In the genomic region with DNA sequence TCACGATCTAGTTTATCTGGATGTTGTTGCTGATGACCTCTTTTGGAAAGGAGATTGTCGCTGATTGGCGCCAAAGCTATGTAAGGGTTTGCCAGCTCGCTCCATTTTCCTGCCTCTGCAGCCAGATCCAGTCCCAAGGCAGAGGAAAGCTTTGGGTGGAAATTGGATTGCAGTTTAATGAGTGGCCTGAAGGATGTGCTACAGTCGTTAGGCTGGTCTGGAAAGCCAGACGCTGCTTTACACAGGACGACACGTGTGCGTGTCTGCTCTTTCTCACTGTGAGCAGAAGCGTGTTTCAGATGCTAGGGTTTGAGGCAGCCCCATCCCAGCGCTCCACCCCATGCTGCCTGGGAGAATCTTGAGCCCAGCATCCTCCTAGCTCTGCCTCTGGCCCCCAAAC, we compare ENCODE assay signal across 16 mouse cellular contexts. TPM values are rescaled to one million over a fixed set of nuclear protein-coding genes. Genes with fewer than 3 reads are reported as not detected.
DNase-seq lines count a peak whose midpoint lies in the region; ATAC-seq and TF ChIP-seq lines count a peak whose summit lies in the region.
"Had no signal": no experiment of that assay in that cellular context is flagged by ENCODE, and none has a peak within 500 bp of the region (broad histone marks: within the 10 kb centered on the region; RNA-seq: fewer than 3 reads in every experiment).

No protein-coding gene starts in this region.

- 41% methylated on average over 11 of the region's 11 CpGs for WGBS in hindbrain, postnatal 0 days
- WGBS in hindbrain, embryonic 12.5 days: 58% methylated on average over 11 of the region's 11 CpGs
- 65% methylated on average over 11 of the region's 11 CpGs for WGBS in midbrain, embryonic 13.5 days
- 56% methylated on average over 11 of the region's 11 CpGs for WGBS in midbrain, embryonic 15.5 days
- WGBS in neural tube, embryonic 15.5 days: 47% methylated on average over 11 of the region's 11 CpGs

- peak; percentile 54 for DNase-seq in embryo, embryonic 10 days (ENCODE audit: low spot score)
- DNase-seq in embryo, embryonic 9.5 days (ENCODE audit: extremely low spot score): no peak
- peak; percentile 71 for DNase-seq in hindbrain, postnatal 0 days (ENCODE audit: low spot score)
- no peak for DNase-seq in urinary bladder, postnatal 4 days (ENCODE audit: low spot score in 2 of 2)
- DNase-seq: adrenal gland, postnatal 25 days; cerebellum, adult 9-10 months; heart, adult 18-20 months had no signal

- H3K36me3 ChIP-seq in hindbrain, postnatal 0 days (ENCODE audit: insufficient read depth, low read length): no peaks in the 10 kb centered on the region
- no peaks in the 10 kb centered on the region for H3K36me3 ChIP-seq in hindbrain, embryonic 12.5 days
- H3K36me3 ChIP-seq in midbrain, embryonic 13.5 days: no peaks in the 10 kb centered on the region
- H3K36me3 ChIP-seq in midbrain, embryonic 15.5 days (replicated peaks): no peaks in the 10 kb centered on the region
- H3K36me3 ChIP-seq in neural tube, embryonic 15.5 days: no peaks in the 10 kb centered on the region
- H3K36me3 ChIP-seq: lung, embryonic 15.5 days had no signal

- no peak for ATAC-seq in hindbrain, postnatal 0 days
- ATAC-seq in hindbrain, embryonic 12.5 days (ENCODE audit: low FRiP score): no peak
- 0 out of 2 replicates have a peak, but pooled peaks have one; percentile 8 for ATAC-seq in midbrain, embryonic 13.5 days
- no peak for ATAC-seq in midbrain, embryonic 15.5 days (replicated peaks)
- ATAC-seq in neural tube, embryonic 15.5 days (ENCODE audit: low FRiP score): no peak
- ATAC-seq: hindbrain, embryonic 16.5 days had no signal

- H3K4me3 ChIP-seq in hindbrain, postnatal 0 days (ENCODE audit: low read length): no peak overlapping the region
- no peak overlapping the region for H3K4me3 ChIP-seq in hindbrain, embryonic 12.5 days
- no peak overlapping the region for H3K4me3 ChIP-seq in midbrain, embryonic 13.5 days (replicated peaks)
- H3K4me3 ChIP-seq in midbrain, embryonic 15.5 days: no peak overlapping the region
- no peak overlapping the region for H3K4me3 ChIP-seq in neural tube, embryonic 15.5 days (replicated peaks)
- H3K4me3 ChIP-seq: lung, embryonic 15.5 days had no signal

- no peak overlapping the region for H3K4me2 ChIP-seq in hindbrain, postnatal 0 days (ENCODE audit: low read depth, low read length)
- no peak overlapping the region for H3K4me2 ChIP-seq in hindbrain, embryonic 12.5 days (replicated peaks)
- no peak overlapping the region for H3K4me2 ChIP-seq in midbrain, embryonic 13.5 days (replicated peaks)
- no peak overlapping the region for H3K4me2 ChIP-seq in midbrain, embryonic 15.5 days
- H3K4me2 ChIP-seq in neural tube, embryonic 15.5 days: no peak overlapping the region
- H3K4me2 ChIP-seq: lung, embryonic 15.5 days had no signal

- peaks cover 4% of the 10 kb centered on the region; the same call in 1 of the 2 replicates for H3K4me1 ChIP-seq in hindbrain, postnatal 0 days (ENCODE audit: insufficient read depth, low read length)
- H3K4me1 ChIP-seq in hindbrain, embryonic 12.5 days: peaks cover 7% of the 10 kb centered on the region
- H3K4me1 ChIP-seq in midbrain, embryonic 13.5 days (replicated peaks): peaks cover 26% of the 10 kb centered on the region
- peaks cover 22% of the 10 kb centered on the region for H3K4me1 ChIP-seq in midbrain, embryonic 15.5 days
- H3K4me1 ChIP-seq in neural tube, embryonic 15.5 days: peaks cover 18% of the 10 kb centered on the region

- no peak overlapping the region for H3K27ac ChIP-seq in hindbrain, postnatal 0 days
- no peak overlapping the region for H3K27ac ChIP-seq in hindbrain, embryonic 12.5 days
- H3K27ac ChIP-seq in midbrain, embryonic 13.5 days: peak overlapping the region; percentile 20; the same call in 1 of the 2 replicates
- H3K27ac ChIP-seq in midbrain, embryonic 15.5 days: no peak overlapping the region
- 0 out of 2 replicates have a peak overlapping the region, but pooled peaks have one; percentile 6 for H3K27ac ChIP-seq in neural tube, embryonic 15.5 days (replicated peaks)
- H3K27ac ChIP-seq: lung, embryonic 15.5 days had no signal

- H3K9me3 ChIP-seq in hindbrain, postnatal 0 days (ENCODE audit: low read length): no peaks in the 10 kb centered on the region
- no peaks in the 10 kb centered on the region for H3K9me3 ChIP-seq in hindbrain, embryonic 12.5 days (replicated peaks)
- H3K9me3 ChIP-seq in midbrain, embryonic 13.5 days: no peaks in the 10 kb centered on the region
- H3K9me3 ChIP-seq in midbrain, embryonic 15.5 days: no peaks in the 10 kb centered on the region
- no peaks in the 10 kb centered on the region for H3K9me3 ChIP-seq in neural tube, embryonic 15.5 days (replicated peaks)
- H3K9me3 ChIP-seq: lung, embryonic 15.5 days had no signal

- no peaks in the 10 kb centered on the region for H3K27me3 ChIP-seq in hindbrain, postnatal 0 days (ENCODE audit: insufficient read depth, low read length)
- H3K27me3 ChIP-seq in hindbrain, embryonic 12.5 days: no peaks in the 10 kb centered on the region
- H3K27me3 ChIP-seq in midbrain, embryonic 13.5 days: 0 out of 2 replicates have a peak, but pooled peaks cover 4% of the 10 kb centered on the region
- H3K27me3 ChIP-seq in midbrain, embryonic 15.5 days (replicated peaks): no peaks in the 10 kb centered on the region
- H3K27me3 ChIP-seq in neural tube, embryonic 15.5 days (replicated peaks): no peaks in the 10 kb centered on the region
- H3K27me3 ChIP-seq: lung, embryonic 15.5 days had no signal

- H3K9ac ChIP-seq in hindbrain, postnatal 0 days (replicated peaks; ENCODE audit: low read length): no peak overlapping the region
- H3K9ac ChIP-seq in hindbrain, embryonic 12.5 days: no peak overlapping the region
- H3K9ac ChIP-seq in midbrain, embryonic 13.5 days (replicated peaks): no peak overlapping the region
- H3K9ac ChIP-seq in midbrain, embryonic 15.5 days: no peak overlapping the region
- no peak overlapping the region for H3K9ac ChIP-seq in neural tube, embryonic 15.5 days (replicated peaks)
- H3K9ac ChIP-seq: lung, embryonic 15.5 days had no signal

- TF ChIP-seq CTCF in hindbrain, postnatal 0 days (IDR thresholded peaks at IDR 0.05; ENCODE audit: low read depth): peak; percentile 67

RNA-seq across cellular contexts. Expression of gene Gm6588, which starts 42.3 kb away (rescaled TPM):
- not detected in 2 replicates for total RNA-seq in hindbrain, postnatal 0 days (2014; rRNA removed)
- 0.25 and 0.58 TPM in 2 replicates for polyA plus RNA-seq in hindbrain, postnatal 0 days (2015; fragmentation: Nextera tagmentation; extraction: Ambion mirVana)
- polyA plus RNA-seq in hindbrain, embryonic 12.5 days (2016; fragmentation: Nextera tagmentation; extraction: Ambion mirVana): 0.37 and 0.64 TPM in 2 replicates
- polyA plus RNA-seq in midbrain, embryonic 13.5 days (2015; fragmentation: Nextera tagmentation; extraction: Ambion mirVana): 1.5 and 1.7 TPM in 2 replicates
- 1.3 and 1.5 TPM in 2 replicates for polyA plus RNA-seq in midbrain, embryonic 15.5 days (2015; fragmentation: Nextera tagmentation; extraction: Ambion mirVana)
- 0.57 and 0.79 TPM in 2 replicates for polyA plus RNA-seq in neural tube, embryonic 15.5 days (2015; fragmentation: Nextera tagmentation; extraction: Ambion mirVana)
- total RNA-seq: adrenal gland, postnatal 25 days; heart, adult 18-20 months; left cerebral cortex, postnatal 10 days; monocyte, adult 5-6 weeks had no signal
- polyA plus RNA-seq: large intestine, adult 2 months; lung, embryonic 15.5 days had no signal

Comparison
In these comparisons a context has a peak if more than half of its experiments do, and no peak if none do; other contexts are left out.
1. DNase-seq: peak in embryo, embryonic 10 days (single experiment) and hindbrain, postnatal 0 days (single experiment); none in embryo, embryonic 9.5 days (single experiment) and urinary bladder, postnatal 4 days (0 of 2).
2. H3K27ac ChIP-seq: peak in midbrain, embryonic 13.5 days (single experiment) and neural tube, embryonic 15.5 days (single experiment); none in hindbrain, postnatal 0 days (single experiment), hindbrain, embryonic 12.5 days (single experiment) and midbrain, embryonic 15.5 days (single experiment).